10 mouse cellular contexts compared by ENCODE assay signal in genomic region chr16:45582512-45582911, GRCm38 (mm10). TPM values are rescaled to one million over a fixed set of nuclear protein-coding genes. Genes with fewer than 3 reads are reported as not detected.
A peak's percentile ranks its signal among the peaks of the same experiment; 100 is the strongest.
DNase-seq lines count a peak whose midpoint lies in the region; ATAC-seq and TF ChIP-seq lines count a peak whose summit lies in the region.
"Had no signal": no experiment of that assay in that cellular context is flagged by ENCODE, and none has a peak within 500 bp of the region (broad histone marks: within the 10 kb centered on the region; RNA-seq: fewer than 3 reads in every experiment).

No protein-coding gene starts in this region.

- H3K27ac ChIP-seq in intestine, postnatal 0 days (ENCODE audit: low read depth, low read length), result no peak overlapping the region
- H3K27ac ChIP-seq in intestine, embryonic 15.5 days, result no peak overlapping the region
- no peak overlapping the region for H3K27ac ChIP-seq in CH12.LX (ENCODE audit: insufficient read depth, low read depth)
- no peak overlapping the region for H3K27ac ChIP-seq in liver, embryonic 11.5 days (ENCODE audit: low read depth, low read length)
- H3K27ac ChIP-seq in forebrain, embryonic 10.5 days, result no peak overlapping the region
- H3K27ac ChIP-seq in hindbrain, embryonic 12.5 days, result no peak overlapping the region
- H3K27ac ChIP-seq: limb, embryonic 12.5 days had no signal

- no peaks in the 10 kb centered on the region for H3K9me3 ChIP-seq in intestine, postnatal 0 days (ENCODE audit: control insufficient read depth)
- H3K9me3 ChIP-seq in intestine, embryonic 15.5 days, result no peaks in the 10 kb centered on the region
- H3K9me3 ChIP-seq in CH12.LX (replicated peaks; ENCODE audit: low read length), result no peaks in the 10 kb centered on the region
- H3K9me3 ChIP-seq in liver, embryonic 11.5 days (ENCODE audit: control insufficient read depth, low read length), result no peaks in the 10 kb centered on the region
- no peaks in the 10 kb centered on the region for H3K9me3 ChIP-seq in forebrain, embryonic 10.5 days
- H3K9me3 ChIP-seq in hindbrain, embryonic 12.5 days (replicated peaks), result no peaks in the 10 kb centered on the region
- H3K9me3 ChIP-seq: limb, embryonic 12.5 days had no signal

- no peaks in the 10 kb centered on the region for H3K36me3 ChIP-seq in intestine, postnatal 0 days (ENCODE audit: control insufficient read depth, insufficient read depth)
- no peaks in the 10 kb centered on the region for H3K36me3 ChIP-seq in intestine, embryonic 15.5 days
- H3K36me3 ChIP-seq in CH12.LX (replicated peaks in 1 of 2; ENCODE audit: control insufficient read depth in 1 of 2, insufficient read depth in 1 of 2, low read length in 1 of 2), result no peaks in the 10 kb centered on the region
- no peaks in the 10 kb centered on the region for H3K36me3 ChIP-seq in liver, embryonic 11.5 days (ENCODE audit: control insufficient read depth, insufficient read depth, low read length)
- no peaks in the 10 kb centered on the region for H3K36me3 ChIP-seq in forebrain, embryonic 10.5 days (replicated peaks)
- H3K36me3 ChIP-seq in hindbrain, embryonic 12.5 days, result no peaks in the 10 kb centered on the region
- H3K36me3 ChIP-seq: limb, embryonic 12.5 days had no signal

- TF ChIP-seq CTCF in intestine, postnatal 0 days (IDR thresholded peaks at IDR 0.05; ENCODE audit: low read depth), result peak; percentile 74
- peak; percentile 54 to 80 for TF ChIP-seq CTCF in CH12.LX (conservative IDR thresholded peaks at IDR 0.05 in 1 of 2, IDR thresholded peaks at IDR 0.05 in 1 of 2; ENCODE audit: low read depth in 2 of 2, low read length in 2 of 2)

- no peak for TF ChIP-seq EP300 in CH12.LX (IDR thresholded peaks at IDR 0.05; ENCODE audit: low read length)

- H3K4me1 ChIP-seq in intestine, postnatal 0 days (replicated peaks; ENCODE audit: control insufficient read depth, insufficient read depth, low read length), result no peaks in the 10 kb centered on the region
- H3K4me1 ChIP-seq in intestine, embryonic 15.5 days (replicated peaks), result no peaks in the 10 kb centered on the region
- H3K4me1 ChIP-seq in CH12.LX (ENCODE audit: control insufficient read depth in 1 of 2, insufficient read depth in 2 of 2), result peaks cover 0 to 7% of the 10 kb centered on the region in 2 experiments; a peak in 2 of 4 replicates
- no peaks in the 10 kb centered on the region for H3K4me1 ChIP-seq in liver, embryonic 11.5 days (replicated peaks; ENCODE audit: control insufficient read depth, insufficient read depth, low read length)
- H3K4me1 ChIP-seq in forebrain, embryonic 10.5 days, result no peaks in the 10 kb centered on the region
- H3K4me1 ChIP-seq in hindbrain, embryonic 12.5 days, result no peaks in the 10 kb centered on the region
- H3K4me1 ChIP-seq: limb, embryonic 12.5 days had no signal

- peak; percentile 74 for TF ChIP-seq RAD21 in CH12.LX (IDR thresholded peaks at IDR 0.05; ENCODE audit: low read depth, low read length)

- WGBS in intestine, postnatal 0 days, result 32% methylated on average over 2 of the region's 2 CpGs
- 29% methylated on average over 2 of the region's 2 CpGs for WGBS in intestine, embryonic 15.5 days
- WGBS in liver, embryonic 11.5 days, result 17% methylated on average over 2 of the region's 2 CpGs
- WGBS in forebrain, embryonic 10.5 days, result 33% methylated on average over 2 of the region's 2 CpGs
- 37% methylated on average over 2 of the region's 2 CpGs for whole genome bisulfite sequencing in hindbrain, embryonic 12.5 days

- in situ Hi-C loops in CH12.LX (cut with MboI; ENCODE audit: low pct_ligation_motif_present, low pct_unique_long_range_greater_than_20kb, low sequenced_read_pairs), result loop anchor here (10.0 kb wide), 1 partner anchor 52 kb away; no protein-coding TSS in a partner anchor

- H3K79me2 ChIP-seq in CH12.LX (replicated peaks; ENCODE audit: control insufficient read depth, extremely low read depth, insufficient read depth, poor library complexity, severe bottlenecking), result no peaks in the 10 kb centered on the region

- H3K4me3 ChIP-seq in intestine, postnatal 0 days (ENCODE audit: low read depth, low read length), result no peak overlapping the region
- H3K4me3 ChIP-seq in intestine, embryonic 15.5 days (replicated peaks), result no peak overlapping the region
- no peak overlapping the region for H3K4me3 ChIP-seq in CH12.LX (replicated peaks in 1 of 3; ENCODE audit: low read depth in 2 of 3, low read length in 2 of 3, poor library complexity in 1 of 3)
- H3K4me3 ChIP-seq in liver, embryonic 11.5 days (ENCODE audit: low read depth, low read length), result no peak overlapping the region
- H3K4me3 ChIP-seq in forebrain, embryonic 10.5 days, result no peak overlapping the region
- no peak overlapping the region for H3K4me3 ChIP-seq in hindbrain, embryonic 12.5 days
- H3K4me3 ChIP-seq: limb, embryonic 12.5 days had no signal

- no peaks in the 10 kb centered on the region for H3K27me3 ChIP-seq in intestine, postnatal 0 days (replicated peaks; ENCODE audit: control insufficient read depth, insufficient read depth, low read length)
- no peaks in the 10 kb centered on the region for H3K27me3 ChIP-seq in intestine, embryonic 15.5 days (replicated peaks)
- no peaks in the 10 kb centered on the region for H3K27me3 ChIP-seq in CH12.LX (replicated peaks)
- H3K27me3 ChIP-seq in liver, embryonic 11.5 days (replicated peaks; ENCODE audit: control insufficient read depth, insufficient read depth, low read length), result no peaks in the 10 kb centered on the region
- no peaks in the 10 kb centered on the region for H3K27me3 ChIP-seq in forebrain, embryonic 10.5 days (ENCODE audit: poor library complexity, severe bottlenecking)
- no peaks in the 10 kb centered on the region for H3K27me3 ChIP-seq in hindbrain, embryonic 12.5 days
- H3K27me3 ChIP-seq: limb, embryonic 12.5 days had no signal

- no peak for TF ChIP-seq POLR2A in CH12.LX (IDR thresholded peaks at IDR 0.05; ENCODE audit: low read depth, low read length)

- peak; percentile 52 for DNase-seq in CH12.LX (ENCODE audit: extremely low read depth)
- peak; percentile 12 for DNase-seq in ZHBTc4 (ENCODE audit: low read depth, low spot score)
- DNase-seq in liver, embryonic 11.5 days (ENCODE audit: low spot score), result no peak
- peak; percentile 38 to 39 for DNase-seq in thymus, postnatal 36 days
- no peak for DNase-seq in forebrain, embryonic 10.5 days (ENCODE audit: extremely low spot score, low spot score)

- no peak overlapping the region for H3K9ac ChIP-seq in intestine, postnatal 0 days (ENCODE audit: low read depth, low read length)
- no peak overlapping the region for H3K9ac ChIP-seq in intestine, embryonic 15.5 days
- no peak overlapping the region for H3K9ac ChIP-seq in CH12.LX (ENCODE audit: insufficient read depth, low read depth)
- H3K9ac ChIP-seq in liver, embryonic 11.5 days (ENCODE audit: low read depth, low read length), result no peak overlapping the region
- H3K9ac ChIP-seq in hindbrain, embryonic 12.5 days, result no peak overlapping the region
- H3K9ac ChIP-seq: limb, embryonic 12.5 days had no signal

- no peak for ATAC-seq in intestine, postnatal 0 days
- ATAC-seq in intestine, embryonic 15.5 days, result no peak
- ATAC-seq in liver, embryonic 11.5 days (replicated peaks; ENCODE audit: low FRiP score), result peak; percentile 64; the same call in 1 of the 2 replicates
- no peak for ATAC-seq in hindbrain, embryonic 12.5 days (ENCODE audit: low FRiP score)

- H3K4me2 ChIP-seq in intestine, postnatal 0 days (replicated peaks; ENCODE audit: low read depth), result no peak overlapping the region
- no peak overlapping the region for H3K4me2 ChIP-seq in intestine, embryonic 15.5 days (replicated peaks)
- H3K4me2 ChIP-seq in CH12.LX (ENCODE audit: insufficient read depth, low read depth, poor library complexity, severe bottlenecking), result no peak overlapping the region
- no peak overlapping the region for H3K4me2 ChIP-seq in liver, embryonic 11.5 days
- H3K4me2 ChIP-seq in hindbrain, embryonic 12.5 days (replicated peaks), result no peak overlapping the region
- H3K4me2 ChIP-seq: limb, embryonic 12.5 days had no signal

- dilution Hi-C loops in CH12.LX (cut with MboI; ENCODE audit: extremely low pct_ligation_motif_present, extremely low pct_unique_long_range_greater_than_20kb, low sequenced_read_pairs), result no loop called here

TF ChIP-seq in CH12.LX, 34 proteins besides CTCF, POLR2A, EP300 and RAD21 (continues in another document):
- TF ChIP-seq BHLHE40 (IDR thresholded peaks at IDR 0.05; ENCODE audit: low read depth, low read length) (0 out of 2 replicates have a peak, but pooled peaks have one; percentile 5), CHD2 (IDR thresholded peaks at IDR 0.05; ENCODE audit: low read length) (no peak)

RNA-seq across cellular contexts. Expression of gene Gcsam, which starts 27.7 kb away (rescaled TPM):
- 0.16 and 0.17 TPM in 2 replicates for polyA plus RNA-seq in intestine, postnatal 0 days (2015; fragmentation: Nextera tagmentation; extraction: Ambion mirVana)
- 0.10 and 0.14 TPM in 2 replicates for polyA plus RNA-seq in intestine, embryonic 15.5 days (2015; fragmentation: Nextera tagmentation; extraction: Ambion mirVana)
- total RNA-seq in CH12.LX (2012; rRNA removed), result not detected in 2 replicates
- not detected in 2 replicates for total RNA-seq in CH12.LX (2014; rRNA removed)
- not detected in 2 replicates for polyA plus RNA-seq in CH12.LX (2012; ENCODE audit: insufficient read length, low read depth)
- 1.6 and 2.0 TPM in 2 replicates for polyA plus RNA-seq in liver, embryonic 11.5 days (2014; fragmentation: Nextera tagmentation; extraction: Ambion mirVana)
- 0.09 and 0.12 TPM in 2 replicates for polyA plus RNA-seq in forebrain, embryonic 10.5 days (2016; fragmentation: Nextera tagmentation; extraction: Ambion mirVana)
- 0.08 TPM in 1 of 2 replicates, not detected in the other for polyA plus RNA-seq in hindbrain, embryonic 12.5 days (2016; fragmentation: Nextera tagmentation; extraction: Ambion mirVana)

RNA-seq across cellular contexts. Expression of gene Slc9c1, which starts 47.4 kb away (rescaled TPM):
- not detected in 2 replicates for polyA plus RNA-seq in intestine, postnatal 0 days (2015; fragmentation: Nextera tagmentation; extraction: Ambion mirVana)
- polyA plus RNA-seq in intestine, embryonic 15.5 days (2015; fragmentation: Nextera tagmentation; extraction: Ambion mirVana), result 0.04 TPM in 1 of 2 replicates, not detected in the other
- not detected in 2 replicates for total RNA-seq in CH12.LX (2012; rRNA removed)
- not detected in 2 replicates for total RNA-seq in CH12.LX (2014; rRNA removed)
- polyA plus RNA-seq in CH12.LX (2012; ENCODE audit: insufficient read length, low read depth), result not detected in 2 replicates
- not detected in 2 replicates for polyA plus RNA-seq in liver, embryonic 11.5 days (2014; fragmentation: Nextera tagmentation; extraction: Ambion mirVana)
- not detected in 2 replicates for polyA plus RNA-seq in forebrain, embryonic 10.5 days (2016; fragmentation: Nextera tagmentation; extraction: Ambion mirVana)
- not detected in 2 replicates for polyA plus RNA-seq in hindbrain, embryonic 12.5 days (2016; fragmentation: Nextera tagmentation; extraction: Ambion mirVana)
- polyA plus RNA-seq: embryonic facial prominence, embryonic 14.5 days; limb, embryonic 12.5 days had no signal

RNA-seq across cellular contexts. Expression of gene Gm17783, which starts 50.7 kb away (rescaled TPM):
- 8.0 and 9.8 TPM in 2 replicates for polyA plus RNA-seq in intestine, postnatal 0 days (2015; fragmentation: Nextera tagmentation; extraction: Ambion mirVana)
- 4.5 and 5.6 TPM in 2 replicates for polyA plus RNA-seq in intestine, embryonic 15.5 days (2015; fragmentation: Nextera tagmentation; extraction: Ambion mirVana)
- 0.13 TPM in 1 of 2 replicates, not detected in the other for total RNA-seq in CH12.LX (2012; rRNA removed)
- not detected in 2 replicates for total RNA-seq in CH12.LX (2014; rRNA removed)
- polyA plus RNA-seq in CH12.LX (2012; ENCODE audit: insufficient read length, low read depth), result not detected in 2 replicates
- not detected in 2 replicates for polyA plus RNA-seq in liver, embryonic 11.5 days (2014; fragmentation: Nextera tagmentation; extraction: Ambion mirVana)
- not detected in 2 replicates for polyA plus RNA-seq in forebrain, embryonic 10.5 days (2016; fragmentation: Nextera tagmentation; extraction: Ambion mirVana)
- polyA plus RNA-seq in hindbrain, embryonic 12.5 days (2016; fragmentation: Nextera tagmentation; extraction: Ambion mirVana), result not detected in 2 replicates
- polyA plus RNA-seq: embryonic facial prominence, embryonic 14.5 days; limb, embryonic 12.5 days had no signal

Comparison
In these comparisons a context has a peak if more than half of its experiments do, and no peak if none do; other contexts are left out.
1. DNase-seq: peak in CH12.LX (single experiment), ZHBTc4 (single experiment) and thymus, postnatal 36 days (2 of 2); none in liver, embryonic 11.5 days (single experiment) and forebrain, embryonic 10.5 days (single experiment).